Mouse (Mus musculus): ENCODE measurements around the gene Asic1. TPM values are rescaled to one million over a fixed set of nuclear protein-coding genes. Genes with fewer than 3 reads are reported as not detected.

Asic1 gene
- polyA plus RNA-seq, 1 experiment from 2014 or later, result 1.2 TPM

DNA sequence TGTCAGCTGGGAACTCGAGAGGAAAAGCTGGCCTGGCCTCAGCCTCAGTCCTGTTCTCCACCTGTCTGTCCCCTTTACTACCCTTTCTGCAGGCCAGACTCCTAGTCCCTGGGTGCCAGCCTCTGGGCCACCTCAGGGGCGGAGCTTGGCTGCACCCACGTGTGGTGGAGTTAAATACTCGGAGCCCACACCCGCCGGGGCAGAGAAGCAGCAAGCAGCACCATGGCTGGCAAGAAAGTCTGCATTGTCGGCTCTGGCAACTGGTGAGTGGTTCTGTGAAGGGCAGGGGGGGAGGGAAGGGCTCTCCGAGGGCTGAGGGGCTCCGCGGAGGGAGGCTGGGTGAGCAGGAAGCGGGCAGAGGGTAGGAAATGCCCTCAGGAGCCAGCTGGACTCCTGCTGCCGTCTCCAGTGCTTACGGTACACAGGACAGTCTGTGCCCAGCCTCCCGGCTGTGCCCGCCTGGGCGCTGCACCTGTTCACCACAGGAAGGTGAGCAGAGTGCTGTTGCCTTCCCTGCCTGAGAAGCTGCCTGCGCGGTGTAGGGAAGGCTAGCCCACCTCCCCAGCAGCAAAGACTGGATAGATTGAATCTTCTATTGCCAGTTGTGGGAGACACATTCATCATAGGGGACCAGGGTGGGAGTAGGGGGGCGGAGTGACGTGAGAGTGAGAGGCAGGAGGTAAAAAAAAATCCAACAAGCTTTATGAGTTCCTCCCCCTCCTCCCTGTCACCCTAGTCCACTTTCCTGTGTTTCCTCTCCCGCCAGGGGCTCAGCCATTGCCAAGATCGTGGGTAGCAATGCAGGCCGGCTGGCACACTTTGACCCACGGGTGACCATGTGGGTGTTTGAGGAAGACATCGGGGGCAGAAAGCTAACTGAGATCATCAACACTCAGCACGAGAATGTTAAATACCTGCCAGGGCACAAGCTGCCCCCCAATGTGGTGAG is 47.5 kb downstream of the Asic1 start, which contains the start of gene Gpd1:
Gene Gpd1, plus strand, starts transcription at position 130 of the 949 bp plus-strand sequence.
- Histone ChIP-seq H3K36me3 (ENCODE audit: control insufficient read depth, insufficient read depth, low read length) (peaks cover 3% of the 10 kb centered on the region; the same call in 1 of the 2 replicates), H3K27ac (replicated peaks) (no peak within 1 kb of the TSS), H3K9ac (ENCODE audit: low read length) (no peak within 1 kb of the TSS), H3K9me3 (ENCODE audit: control insufficient read depth, low read length) (no peaks in the 10 kb centered on the region), H3K4me2 (replicated peaks; ENCODE audit: low read depth) (no peak within 1 kb of the TSS), H3K27me3 (ENCODE audit: control insufficient read depth, insufficient read depth, low read length) (no peaks in the 10 kb centered on the region), H3K4me1 (replicated peaks; ENCODE audit: control insufficient read depth, insufficient read depth) (no peaks in the 10 kb centered on the region), H3K4me3 (ENCODE audit: low read depth, low read length) (no peak within 1 kb of the TSS)
- no peak for TF ChIP-seq CTCF (IDR thresholded peaks at IDR 0.05; ENCODE audit: low read depth)
- no peak for TF ChIP-seq EP300 (optimal IDR thresholded peaks at IDR 0.05)
- peak; percentile 67 for DNase-seq (ENCODE audit: low spot score)
- WGBS, result 60% methylated on average over 25 of the region's 26 CpGs
- ATAC-seq (ENCODE audit: low FRiP score, low TSS enrichment), result peak; percentile 30; the same call in 1 of the 2 replicates

- Histone ChIP-seq H3K4me3 (ENCODE audit: low read depth, low read length) (no peak overlapping the region), H3K36me3 (ENCODE audit: control insufficient read depth, insufficient read depth, low read length) (no peaks in the 10 kb centered on the region), H3K4me1 (replicated peaks; ENCODE audit: control insufficient read depth, insufficient read depth) (peaks cover 3% of the 10 kb centered on the region; the same call in 1 of the 2 replicates), H3K9me3 (ENCODE audit: control insufficient read depth, low read length) (no peaks in the 10 kb centered on the region), H3K9ac (ENCODE audit: low read length) (no peak overlapping the region), H3K27me3 (ENCODE audit: control insufficient read depth, insufficient read depth, low read length) (no peaks in the 10 kb centered on the region), H3K4me2 (replicated peaks; ENCODE audit: low read depth) (no peak overlapping the region), H3K27ac (replicated peaks) (no peak overlapping the region)
- DNase-seq (ENCODE audit: low spot score) (no peak), ATAC-seq (ENCODE audit: low FRiP score, low TSS enrichment) (no peak)
- no peak for TF ChIP-seq CTCF (IDR thresholded peaks at IDR 0.05; ENCODE audit: low read depth)
- TF ChIP-seq EP300 (optimal IDR thresholded peaks at IDR 0.05), result no peak
- 94% methylated on average over 9 of the region's 9 CpGs for WGBS
Measured at GRCm38 (mm10) chr15:99718461-99719021, 48.4 kb downstream of the Asic1 start.

DNA sequence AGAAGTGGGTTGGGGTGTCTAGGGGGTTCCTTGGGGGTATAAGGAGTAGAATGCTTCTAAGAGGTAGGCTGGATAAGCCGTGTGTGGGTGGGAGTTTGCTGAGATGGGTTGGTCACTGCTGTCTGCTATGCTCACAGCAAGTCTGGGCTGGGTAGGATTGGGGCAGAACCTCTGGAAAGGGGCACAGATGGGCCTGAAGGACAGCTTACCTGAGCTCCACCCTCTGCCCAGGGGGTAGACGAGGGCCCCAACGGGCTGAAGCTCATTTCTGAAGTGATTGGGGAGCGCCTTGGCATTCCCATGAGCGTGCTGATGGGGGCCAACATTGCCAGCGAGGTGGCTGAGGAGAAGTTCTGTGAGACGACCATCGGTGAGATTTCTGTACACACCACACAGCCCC is 49.7 kb downstream of the Asic1 start:
- Histone ChIP-seq H3K27ac (replicated peaks) (no peak overlapping the region), H3K36me3 (ENCODE audit: control insufficient read depth, insufficient read depth, low read length) (no peaks in the 10 kb centered on the region), H3K4me3 (ENCODE audit: low read depth, low read length) (no peak overlapping the region), H3K4me2 (replicated peaks; ENCODE audit: low read depth) (no peak overlapping the region), H3K27me3 (ENCODE audit: control insufficient read depth, insufficient read depth, low read length) (no peaks in the 10 kb centered on the region), H3K9ac (ENCODE audit: low read length) (no peak overlapping the region), H3K4me1 (replicated peaks; ENCODE audit: control insufficient read depth, insufficient read depth) (peaks cover 9% of the 10 kb centered on the region; the same call in 1 of the 2 replicates), H3K9me3 (ENCODE audit: control insufficient read depth, low read length) (no peaks in the 10 kb centered on the region)
- TF ChIP-seq CTCF (IDR thresholded peaks at IDR 0.05; ENCODE audit: low read depth), result no peak
- TF ChIP-seq EP300 (optimal IDR thresholded peaks at IDR 0.05), result no peak
- DNase-seq (ENCODE audit: low spot score), result no peak
- 68% methylated on average over 8 of the region's 8 CpGs for WGBS
- no peak for ATAC-seq (ENCODE audit: low FRiP score, low TSS enrichment)

- TF ChIP-seq EP300 (optimal IDR thresholded peaks at IDR 0.05), result no peak
- no peak for TF ChIP-seq CTCF (IDR thresholded peaks at IDR 0.05; ENCODE audit: low read depth)
- H3K27me3 ChIP-seq (ENCODE audit: control insufficient read depth, insufficient read depth, low read length), result no peaks in the 10 kb centered on the region
- no peak overlapping the region for H3K9ac ChIP-seq (ENCODE audit: low read length)
- no peak overlapping the region for H3K4me3 ChIP-seq (ENCODE audit: low read depth, low read length)
- H3K36me3 ChIP-seq (ENCODE audit: control insufficient read depth, insufficient read depth, low read length), result no peaks in the 10 kb centered on the region
- no peak overlapping the region for H3K4me2 ChIP-seq (replicated peaks; ENCODE audit: low read depth)
- no peaks in the 10 kb centered on the region for H3K9me3 ChIP-seq (ENCODE audit: control insufficient read depth, low read length)
- 80% methylated on average over 25 of the region's 25 CpGs for WGBS
- no peak for DNase-seq (ENCODE audit: low spot score)
- peaks cover 11% of the 10 kb centered on the region; the same call in 1 of the 2 replicates for H3K4me1 ChIP-seq (replicated peaks; ENCODE audit: control insufficient read depth, insufficient read depth)
- no peak overlapping the region for H3K27ac ChIP-seq (replicated peaks)
- no peak for ATAC-seq (ENCODE audit: low FRiP score, low TSS enrichment)
Measured at GRCm38 (mm10) chr15:99721921-99722743, 52.0 kb downstream of the Asic1 start.

DNA sequence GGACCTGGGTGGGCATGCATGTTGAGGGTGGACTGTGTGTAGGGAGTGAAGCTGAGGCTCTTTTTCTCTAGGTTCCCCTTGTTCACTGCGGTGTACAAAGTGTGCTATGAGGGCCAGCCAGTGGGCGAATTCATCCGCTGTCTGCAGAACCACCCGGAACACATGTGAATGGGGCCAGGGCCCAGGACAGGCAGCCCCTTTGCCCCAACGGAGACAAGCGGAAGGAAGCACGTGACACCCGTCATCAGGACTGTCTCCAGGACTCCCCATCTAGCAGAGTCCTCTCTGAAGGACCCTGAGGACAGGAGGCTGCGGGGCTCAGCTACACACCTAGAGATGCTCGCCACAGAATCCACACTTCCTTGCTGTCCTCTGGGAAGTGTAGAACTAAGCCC is 52.9 kb downstream of the Asic1 start:
- TF ChIP-seq CTCF (IDR thresholded peaks at IDR 0.05; ENCODE audit: low read depth), result no peak
- no peak for TF ChIP-seq EP300 (optimal IDR thresholded peaks at IDR 0.05)
- no peaks in the 10 kb centered on the region for H3K27me3 ChIP-seq (ENCODE audit: control insufficient read depth, insufficient read depth, low read length)
- 69% methylated on average over 10 of the region's 10 CpGs for WGBS
- H3K4me1 ChIP-seq (replicated peaks; ENCODE audit: control insufficient read depth, insufficient read depth), result peaks cover 11% of the 10 kb centered on the region; the same call in 1 of the 2 replicates
- ATAC-seq (ENCODE audit: low FRiP score, low TSS enrichment) (no peak), DNase-seq (ENCODE audit: low spot score) (no peak)
- H3K4me3 ChIP-seq (ENCODE audit: low read depth, low read length), result no peak overlapping the region
- H3K36me3 ChIP-seq (ENCODE audit: control insufficient read depth, insufficient read depth, low read length), result no peaks in the 10 kb centered on the region
- H3K9me3 ChIP-seq (ENCODE audit: control insufficient read depth, low read length), result no peaks in the 10 kb centered on the region
- H3K9ac ChIP-seq (ENCODE audit: low read length), result no peak overlapping the region
- peak overlapping the region; percentile 90 for H3K27ac ChIP-seq (replicated peaks)
- H3K4me2 ChIP-seq (replicated peaks; ENCODE audit: low read depth), result no peak overlapping the region
